Mouse (Mus musculus) hindbrain, embryonic 15.5 days (tissue): Measurements from ENCODE around the gene Magi2. TPM values are rescaled to one million over a fixed set of nuclear protein-coding genes. Genes with fewer than 3 reads are reported as not detected.

Source experiments
- ATAC-seq: fragments of 200-750 bp; cut with Nextera tagmentation; 2 replicates; pipeline ENCODE4 v1.8.0; 2017; ENCODE audit warnings: low read depth, moderate number of reproducible peaks, moderate TSS enrichment; ENCODE audit not compliant: low FRiP score
- H3K27ac ChIP-seq: fragments of 300-500 bp; sonication (generic); replicated peaks from 2 replicates; pipeline ENCODE4 v1.5.1; 2015; ENCODE audit warnings: mild to moderate bottlenecking, inconsistent platforms
- H3K27me3 ChIP-seq: fragments of 300-500 bp; sonication (generic); 2 replicates; pipeline ENCODE4 v1.6.1; 2015; ENCODE audit warnings: control low read depth, inconsistent platforms
- H3K36me3 ChIP-seq: fragments of 300-500 bp; sonication (generic); 2 replicates; pipeline ENCODE4 v1.6.1; 2015; ENCODE audit warnings: control low read depth, inconsistent platforms
- H3K4me1 ChIP-seq: fragments of 300-500 bp; sonication (generic); replicated peaks from 2 replicates; pipeline ENCODE4 v1.6.1; 2015; ENCODE audit warnings: control low read depth, inconsistent platforms
- H3K4me2 ChIP-seq: fragments of 300-500 bp; sonication (generic); 2 replicates; pipeline ENCODE4 v1.6.1; 2015; ENCODE audit warnings: moderate library complexity, mild to moderate bottlenecking, inconsistent platforms
- H3K4me3 ChIP-seq: fragments of 300-500 bp; sonication (generic); 2 replicates; pipeline ENCODE4 v1.5.1; 2015; ENCODE audit warnings: mild to moderate bottlenecking, inconsistent platforms
- H3K9ac ChIP-seq: fragments of 300-500 bp; sonication (generic); 2 replicates; pipeline ENCODE4 v1.6.1; 2015; ENCODE audit warnings: inconsistent platforms
- H3K9me3 ChIP-seq: fragments of 300-500 bp; sonication (generic); 2 replicates; pipeline ENCODE4 v1.6.1; 2016; ENCODE audit warnings: control low read depth, inconsistent platforms
- WGBS: fragments of 180-500 bp; shearing (Covaris S2); methylation state at CpG from one replicate; pipeline ENCODE4 v1.1.7; 2015; 5-methylcytosine and 5-hydroxymethylcytosine counted together
- polyA plus RNA-seq: library from polyadenylated mRNA; unstranded; fragments of >200 nt; fragmentation: Nextera tagmentation; extraction: Ambion mirVana; gene quantifications from 2 replicates; pipeline ENCODE4 v1.2.1, GENCODE M21; 2015

Magi2 gene
- polyA plus RNA-seq, 1 experiment from 2014 or later, result 28.4 TPM

- Histone ChIP-seq H3K4me1 (no peaks in the 10 kb centered on the region), H3K27ac (no peak overlapping the region), H3K9me3 (no peaks in the 10 kb centered on the region), H3K4me3 (no peak overlapping the region), H3K27me3 (no peaks in the 10 kb centered on the region), H3K4me2 (no peak overlapping the region), H3K9ac (no peak overlapping the region), H3K36me3 (no peaks in the 10 kb centered on the region)
- no peak; the same call in 1 of the 2 replicates for ATAC-seq
- 65% methylated on average over 2 of the region's 2 CpGs for WGBS
Measured at GRCm38 (mm10) chr5:19780076-19780475, 553.2 kb downstream of the Magi2 start.

GRCm38 (mm10) chr5:19785320-19785719 is 558.5 kb downstream of the Magi2 start:
- Histone ChIP-seq H3K4me1 (peaks cover 5% of the 10 kb centered on the region; the same call in 1 of the 2 replicates), H3K36me3 (no peaks in the 10 kb centered on the region), H3K27me3 (no peaks in the 10 kb centered on the region), H3K9me3 (no peaks in the 10 kb centered on the region), H3K4me3 (no peak overlapping the region), H3K9ac (no peak overlapping the region), H3K27ac (no peak overlapping the region), H3K4me2 (no peak overlapping the region)
- ATAC-seq, result no peak

- peaks cover 5% of the 10 kb centered on the region; the same call in 1 of the 2 replicates for H3K4me1 ChIP-seq
- H3K36me3 ChIP-seq, result no peaks in the 10 kb centered on the region
- H3K4me2 ChIP-seq, result no peak overlapping the region
- no peaks in the 10 kb centered on the region for H3K9me3 ChIP-seq
- no peak overlapping the region for H3K9ac ChIP-seq
- H3K27me3 ChIP-seq, result no peaks in the 10 kb centered on the region
- WGBS, result 26% methylated on average over 5 of the region's 5 CpGs
- ATAC-seq, result no peak
- H3K27ac ChIP-seq, result no peak overlapping the region
- no peak overlapping the region for H3K4me3 ChIP-seq
Measured at GRCm38 (mm10) chr5:19787522-19788144, 560.8 kb downstream of the Magi2 start.

- Histone ChIP-seq H3K36me3 (no peaks in the 10 kb centered on the region), H3K27me3 (no peaks in the 10 kb centered on the region), H3K9me3 (no peaks in the 10 kb centered on the region), H3K27ac (no peak overlapping the region), H3K4me1 (no peaks in the 10 kb centered on the region), H3K9ac (no peak overlapping the region), H3K4me3 (no peak overlapping the region), H3K4me2 (no peak overlapping the region)
- WGBS, result 81% methylated on average over 5 of the region's 5 CpGs
- ATAC-seq, result no peak
Measured at GRCm38 (mm10) chr5:19803052-19803769, 576.4 kb downstream of the Magi2 start.

GRCm38 (mm10) chr5:19822502-19822901 is 595.7 kb downstream of the Magi2 start:
- Histone ChIP-seq H3K4me2 (no peak overlapping the region), H3K27me3 (no peaks in the 10 kb centered on the region), H3K4me1 (no peaks in the 10 kb centered on the region), H3K9me3 (no peaks in the 10 kb centered on the region), H3K27ac (no peak overlapping the region), H3K4me3 (no peak overlapping the region), H3K36me3 (no peaks in the 10 kb centered on the region), H3K9ac (no peak overlapping the region)
- 96% methylated on average over 2 of the region's 2 CpGs for WGBS
- ATAC-seq, result no peak

GRCm38 (mm10) chr5:19825943-19826342 is 599.1 kb downstream of the Magi2 start:
- Histone ChIP-seq H3K27ac (no peak overlapping the region), H3K27me3 (no peaks in the 10 kb centered on the region), H3K36me3 (no peaks in the 10 kb centered on the region), H3K9ac (no peak overlapping the region), H3K9me3 (no peaks in the 10 kb centered on the region), H3K4me3 (no peak overlapping the region), H3K4me1 (no peaks in the 10 kb centered on the region), H3K4me2 (no peak overlapping the region)
- 73% methylated on average over 2 of the region's 2 CpGs for WGBS
- ATAC-seq, result no peak

GRCm38 (mm10) chr5:19829341-19829740 is 602.5 kb downstream of the Magi2 start:
- WGBS, result 92% methylated on average over 2 of the region's 2 CpGs
- Histone ChIP-seq H3K4me1 (no peaks in the 10 kb centered on the region), H3K27ac (no peak overlapping the region), H3K4me2 (no peak overlapping the region), H3K27me3 (no peaks in the 10 kb centered on the region), H3K9me3 (no peaks in the 10 kb centered on the region), H3K36me3 (no peaks in the 10 kb centered on the region), H3K9ac (no peak overlapping the region), H3K4me3 (no peak overlapping the region)
- no peak for ATAC-seq

GRCm38 (mm10) chr5:19862854-19863253 is 636.0 kb downstream of the Magi2 start:
- no peak for ATAC-seq
- Histone ChIP-seq H3K27ac (no peak overlapping the region), H3K4me3 (no peak overlapping the region), H3K4me2 (no peak overlapping the region), H3K36me3 (no peaks in the 10 kb centered on the region), H3K9me3 (no peaks in the 10 kb centered on the region), H3K4me1 (no peaks in the 10 kb centered on the region), H3K9ac (no peak overlapping the region), H3K27me3 (no peaks in the 10 kb centered on the region)
- WGBS, result 88% methylated on average over 2 of the region's 2 CpGs

GRCm38 (mm10) chr5:19870406-19870805 is 643.6 kb downstream of the Magi2 start:
- Histone ChIP-seq H3K9ac (no peak overlapping the region), H3K4me1 (no peaks in the 10 kb centered on the region), H3K4me2 (no peak overlapping the region), H3K9me3 (no peaks in the 10 kb centered on the region), H3K27me3 (no peaks in the 10 kb centered on the region), H3K27ac (no peak overlapping the region), H3K36me3 (no peaks in the 10 kb centered on the region), H3K4me3 (no peak overlapping the region)
- ATAC-seq, result no peak
- 93% methylated on average over 4 of the region's 4 CpGs for WGBS

- 84% methylated on average over 3 of the region's 3 CpGs for WGBS
- H3K36me3 ChIP-seq, result no peaks in the 10 kb centered on the region
Measured at GRCm38 (mm10) chr5:19891693-19892092, 664.9 kb downstream of the Magi2 start.

GRCm38 (mm10) chr5:19895893-19896292 is 669.1 kb downstream of the Magi2 start:
- Histone ChIP-seq H3K4me1 (no peaks in the 10 kb centered on the region), H3K4me3 (no peak overlapping the region), H3K27ac (no peak overlapping the region), H3K9me3 (no peaks in the 10 kb centered on the region), H3K36me3 (no peaks in the 10 kb centered on the region), H3K9ac (no peak overlapping the region), H3K4me2 (no peak overlapping the region), H3K27me3 (no peaks in the 10 kb centered on the region)
- ATAC-seq, result no peak
- 86% methylated on average over 6 of the region's 6 CpGs for WGBS

More at GRCm38 (mm10) chr5:19891693-19892092, 664.9 kb downstream of the Magi2 start:
- H3K9me3 ChIP-seq, result no peaks in the 10 kb centered on the region
- ATAC-seq, result no peak
- no peak overlapping the region for H3K4me3 ChIP-seq
- H3K4me1 ChIP-seq, result no peaks in the 10 kb centered on the region
- no peak overlapping the region for H3K27ac ChIP-seq
- H3K9ac ChIP-seq, result no peak overlapping the region
- no peaks in the 10 kb centered on the region for H3K27me3 ChIP-seq
- H3K4me2 ChIP-seq, result no peak overlapping the region

- ATAC-seq, result no peak
Measured at GRCm38 (mm10) chr5:19901625-19902024, 674.8 kb downstream of the Magi2 start.

More at GRCm38 (mm10) chr5:19901625-19902024, 674.8 kb downstream of the Magi2 start:
- WGBS, result 83% methylated on average over 8 of the region's 8 CpGs
- no peak overlapping the region for H3K9ac ChIP-seq
- 0 out of 2 replicates have a peak, but pooled peaks cover 2% of the 10 kb centered on the region for H3K4me1 ChIP-seq
- H3K4me2 ChIP-seq, result no peak overlapping the region
- H3K9me3 ChIP-seq, result no peaks in the 10 kb centered on the region
- H3K27ac ChIP-seq, result no peak overlapping the region
- no peak overlapping the region for H3K4me3 ChIP-seq
- no peaks in the 10 kb centered on the region for H3K36me3 ChIP-seq
- H3K27me3 ChIP-seq, result no peaks in the 10 kb centered on the region
